Mouse (Mus musculus) hindlimb bud, embryonic 11.5 days (tissue): Measurements from ENCODE around the gene Gale.
A peak's percentile ranks its signal among the peaks of the same experiment; 100 is the strongest.
"Not testable (repeated sequence)": the region's sequence is repeated elsewhere in the genome, so short reads cannot be mapped to it uniquely, and the experiment has no call there.

Source experiments
- DNase-seq: peaks from one replicate; pipeline ENCODE4 v3.0.0-alpha.2; 2012; ENCODE audit warnings: low read depth, low spot score; ENCODE audit errors: extremely low spot score

The Gale gene

GRCm38 (mm10) chr4:135963457-135964193, at the start of gene Gale:
Gale (plus strand) TSS chr4:135963727.
- peak; percentile 94 for DNase-seq

- no peak for DNase-seq
These were observed 44.8 kb upstream of the Gale start for GRCm38 (mm10) chr4:135918635-135919279.

- DNase-seq = no peak
These were observed 44.3 kb upstream of the Gale start for GRCm38 (mm10) chr4:135919280-135919639.

- DNase-seq = peak; percentile 83
These were observed 43.0 kb upstream of the Gale start, which contains the start of gene Fuca1 for GRCm38 (mm10) chr4:135920304-135921241. Fuca1 (plus strand) TSS chr4:135920735.

- DNase-seq = no peak
These were observed 42.0 kb upstream of the Gale start for GRCm38 (mm10) chr4:135921257-135922120.

GRCm38 (mm10) chr4:135922190-135922589, 41.3 kb upstream of the Gale start:
- DNase-seq = no peak

- no peak for DNase-seq
These were observed 39.1 kb upstream of the Gale start for GRCm38 (mm10) chr4:135924418-135924817.

GRCm38 (mm10) chr4:135925341-135925740, 38.2 kb upstream of the Gale start:
- no peak for DNase-seq

- DNase-seq = no peak
These were observed 37.2 kb upstream of the Gale start for GRCm38 (mm10) chr4:135926195-135926808.

- no peak for DNase-seq
These were observed 36.7 kb upstream of the Gale start for GRCm38 (mm10) chr4:135926861-135927260.

GRCm38 (mm10) chr4:135928376-135928775, 35.2 kb upstream of the Gale start:
- no peak for DNase-seq

- no peak for DNase-seq
These were observed 34.1 kb upstream of the Gale start for GRCm38 (mm10) chr4:135929405-135929804.

GRCm38 (mm10) chr4:135929828-135930227, 33.7 kb upstream of the Gale start:
- DNase-seq = no peak

GRCm38 (mm10) chr4:135930239-135930638, 33.3 kb upstream of the Gale start:
- no peak for DNase-seq

- DNase-seq = no peak
These were observed 31.7 kb upstream of the Gale start for GRCm38 (mm10) chr4:135931832-135932231.

GRCm38 (mm10) chr4:135934708-135935500, 28.6 kb upstream of the Gale start:
- no peak for DNase-seq

- DNase-seq = no peak
These were observed 28.0 kb upstream of the Gale start for GRCm38 (mm10) chr4:135935502-135935901.

GRCm38 (mm10) chr4:135938858-135939257, 24.7 kb upstream of the Gale start:
- DNase-seq = no peak

GRCm38 (mm10) chr4:135941026-135941425, 22.5 kb upstream of the Gale start:
- not testable (repeated sequence) for DNase-seq
